Mouse (Mus musculus): ENCODE results near the gene Sco2.

- no peak for TF ChIP-seq MAFK (IDR thresholded peaks at IDR 0.05; ENCODE audit: insufficient read depth, low read depth, low read length)
- no peak for TF ChIP-seq CHD2 (IDR thresholded peaks at IDR 0.05; ENCODE audit: low read depth, low read length)
- no peak for TF ChIP-seq ZNF384 (IDR thresholded peaks at IDR 0.05; ENCODE audit: low read depth, low read length)
- no peak for TF ChIP-seq ZC3H11A (IDR thresholded peaks at IDR 0.05; ENCODE audit: borderline replicate concordance, low read depth, low read length)
- TF ChIP-seq HCFC1 (IDR thresholded peaks at IDR 0.05; ENCODE audit: borderline replicate concordance, insufficient read depth, low read length) = no peak
Measured at GRCm38 (mm10) chr15:89334271-89334670, 39.4 kb downstream of the Sco2 start, which contains the start of gene Miox.

Measured in ES-E14 (cell line).